Mouse (Mus musculus) ovary, postnatal 14 days (tissue): Measurements from ENCODE around the gene Gpr139.

ENCODE experiments used
- DNase-seq: peaks from one replicate; pipeline ENCODE4 v3.0.0; 2022; ENCODE audit warnings: low spot score

Gene Gpr139

DNA sequence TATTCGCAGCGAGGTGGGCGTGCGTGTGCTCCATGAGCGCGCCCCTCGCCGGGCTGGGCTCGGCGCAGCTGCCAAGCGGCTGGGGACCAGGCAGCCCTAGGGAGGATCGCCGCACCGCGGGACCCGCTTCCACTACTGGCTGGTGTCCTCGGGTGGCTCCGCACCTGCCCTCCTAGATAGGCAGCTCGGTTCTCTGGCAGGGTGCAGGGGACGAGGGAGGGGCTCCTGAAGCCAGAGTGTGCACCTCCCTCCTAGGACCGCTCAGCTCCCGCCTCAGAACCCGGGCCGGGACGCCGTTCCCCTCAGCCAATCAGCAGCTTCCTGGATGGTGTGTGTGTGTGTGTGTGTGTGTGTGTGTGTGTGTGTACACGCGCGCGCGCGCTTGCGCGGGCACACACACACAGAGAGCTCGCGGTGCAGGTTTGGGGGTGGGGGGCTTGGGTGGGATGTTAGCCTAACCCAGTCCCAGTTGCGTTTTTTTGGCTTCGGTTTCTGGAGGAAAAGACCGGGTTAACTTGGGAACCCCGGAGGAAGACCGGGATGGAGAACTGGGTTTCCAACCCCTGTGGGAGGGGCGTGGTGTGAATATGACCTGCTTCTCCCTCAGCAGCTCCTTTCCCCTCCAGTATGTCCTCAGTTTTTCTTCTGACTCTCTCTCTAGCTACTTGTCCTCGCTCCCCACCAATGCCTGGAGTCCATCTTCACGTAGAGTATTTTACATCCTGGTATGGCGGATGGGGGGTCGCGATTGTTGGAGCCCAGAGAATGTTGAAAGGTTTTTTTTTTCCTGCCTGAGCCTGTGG is at the start of gene Gpr139:
Gpr139 (minus strand) TSS at position 263 of the 803 bp plus-strand sequence.
- DNase-seq: no peak

GRCm38 (mm10) chr7:119230971-119231370 is 46.6 kb upstream of the Gpr139 start:
- no peak for DNase-seq

DNA sequence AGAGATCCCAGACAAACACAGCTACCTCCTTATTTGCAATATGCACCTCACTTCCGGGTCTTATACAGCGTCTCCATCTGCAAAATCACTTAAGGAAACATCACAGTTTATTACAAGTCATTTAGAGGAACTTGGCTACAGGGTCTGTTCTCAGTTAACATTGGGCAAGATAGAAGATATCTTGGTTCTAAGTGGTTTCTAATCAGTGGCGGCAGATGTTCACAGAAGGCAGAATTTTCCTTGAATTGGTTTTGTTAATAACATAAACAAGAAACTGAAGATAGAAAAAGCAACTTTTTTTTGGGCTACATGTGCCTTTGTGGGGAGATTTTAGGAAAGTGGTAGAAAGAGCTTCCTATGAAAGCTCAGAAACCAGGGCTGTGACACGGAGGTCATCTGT is 38.3 kb upstream of the Gpr139 start:
- DNase-seq: no peak

DNA sequence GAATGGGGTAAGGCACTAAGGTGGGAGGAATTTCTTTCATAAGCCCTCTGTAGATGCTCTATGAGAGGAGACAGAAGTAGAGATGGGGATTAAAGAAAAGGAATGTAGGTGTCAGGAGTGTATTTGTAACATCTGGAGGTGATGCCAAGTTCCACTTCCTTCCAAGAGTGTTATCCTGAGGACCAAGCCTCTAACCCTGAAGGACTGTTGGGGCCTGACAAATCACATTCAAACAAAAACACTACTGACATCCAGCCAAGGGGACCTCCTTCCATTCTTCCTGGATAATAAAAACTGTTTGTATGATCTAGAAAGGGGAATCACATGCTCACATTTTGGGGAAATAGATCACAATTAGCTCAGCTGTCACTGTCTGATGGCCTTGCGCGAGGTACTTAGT is 34.7 kb upstream of the Gpr139 start:
- DNase-seq: no peak

DNA sequence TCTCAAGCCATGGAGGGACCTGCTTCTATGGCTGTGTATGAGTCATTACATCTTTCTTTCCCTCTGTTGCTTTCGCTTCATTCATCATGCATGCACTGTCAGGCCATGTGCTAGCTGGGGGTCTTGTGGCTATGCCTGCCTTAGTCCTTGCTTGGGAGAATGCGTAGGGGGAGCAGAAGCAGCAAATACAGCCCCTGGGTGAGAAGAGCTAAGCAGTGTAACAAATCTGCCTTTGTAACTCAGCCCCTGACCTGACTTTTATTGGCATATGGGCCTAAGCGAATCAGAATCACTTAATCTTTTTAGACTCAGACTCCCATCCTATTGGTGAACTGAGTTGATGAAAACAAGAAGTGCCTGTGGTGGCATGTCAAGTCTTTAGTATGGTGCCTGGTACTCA is 22.8 kb upstream of the Gpr139 start:
- DNase-seq: no peak

GRCm38 (mm10) chr7:119186374-119186773 is 2.0 kb upstream of the Gpr139 start:
- no peak for DNase-seq

DNA sequence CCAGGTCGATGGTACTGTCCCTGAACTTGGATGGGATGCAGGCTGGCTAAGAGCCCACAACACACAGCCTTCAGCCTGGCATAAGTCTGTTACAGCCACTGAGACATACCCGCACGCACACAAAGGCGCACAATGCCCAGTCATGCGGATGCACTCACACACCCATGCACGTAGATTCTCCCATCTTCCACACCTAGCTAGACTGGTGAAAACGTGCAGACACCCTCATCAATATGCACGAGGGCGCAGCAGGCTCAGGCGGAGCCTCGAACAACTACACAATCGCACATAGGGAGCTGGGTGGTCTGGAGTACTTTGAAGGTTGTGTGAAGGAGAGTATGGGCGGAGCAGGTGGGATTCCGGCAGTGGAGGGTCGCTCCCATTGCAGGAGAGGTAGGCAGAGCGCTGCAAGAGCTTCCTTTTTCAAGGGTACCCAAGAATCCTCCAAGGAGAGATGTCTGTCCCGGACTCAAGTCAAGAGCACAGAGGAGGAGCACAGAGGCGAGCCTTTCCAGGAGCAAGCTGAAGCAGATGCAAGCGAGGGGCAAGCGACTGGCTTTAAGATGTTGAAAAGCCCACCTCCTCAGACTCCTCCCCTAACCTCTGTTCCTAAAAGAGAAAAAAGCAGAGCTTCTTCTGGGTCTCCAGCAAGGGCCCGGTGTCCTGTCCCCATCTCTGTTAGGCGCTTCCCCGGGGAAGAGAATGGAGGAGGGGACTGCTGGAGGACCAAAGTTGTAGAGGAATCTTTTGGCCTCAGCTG is 958 bp upstream of the Gpr139 start:
- no peak for DNase-seq

DNA sequence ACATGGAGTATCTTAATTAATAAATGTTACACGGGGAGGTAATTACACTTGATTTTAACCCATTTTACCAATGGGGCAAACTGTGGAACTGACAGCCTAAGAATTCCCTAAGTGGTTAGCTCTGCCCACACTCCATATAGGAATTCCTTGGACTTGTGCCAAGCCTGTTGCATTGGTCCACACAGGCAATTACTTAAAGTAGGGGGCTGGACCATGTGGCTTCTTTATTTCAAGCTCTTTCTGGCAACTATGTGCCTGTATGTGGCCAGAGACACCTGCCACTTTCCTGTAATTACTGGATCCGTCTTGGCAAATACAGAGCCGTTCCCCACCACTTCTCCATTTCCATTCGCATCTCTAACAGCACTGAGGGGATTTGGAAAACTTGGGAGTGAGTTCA is 3.4 kb downstream of the Gpr139 start:
- no peak for DNase-seq

DNA sequence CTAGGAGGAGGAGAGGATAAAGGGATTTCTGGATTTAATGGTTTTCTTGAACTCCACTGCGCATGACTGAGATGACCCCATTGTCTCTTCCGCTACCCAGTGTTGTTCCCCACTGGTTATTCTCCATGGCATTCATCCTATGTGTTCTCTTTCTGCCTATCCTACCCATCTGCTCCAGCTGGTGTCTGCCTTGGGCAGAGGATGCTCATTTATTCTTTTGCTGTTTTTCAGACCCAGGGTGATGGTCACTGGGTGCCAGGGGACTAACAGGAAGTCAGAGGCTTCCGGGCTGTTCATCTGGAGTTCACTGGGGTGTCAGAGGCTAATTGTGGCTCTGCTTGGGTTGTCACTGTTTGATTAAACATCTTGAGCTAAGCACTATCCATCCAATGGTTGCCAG is 24.4 kb downstream of the Gpr139 start:
- no peak for DNase-seq

DNA sequence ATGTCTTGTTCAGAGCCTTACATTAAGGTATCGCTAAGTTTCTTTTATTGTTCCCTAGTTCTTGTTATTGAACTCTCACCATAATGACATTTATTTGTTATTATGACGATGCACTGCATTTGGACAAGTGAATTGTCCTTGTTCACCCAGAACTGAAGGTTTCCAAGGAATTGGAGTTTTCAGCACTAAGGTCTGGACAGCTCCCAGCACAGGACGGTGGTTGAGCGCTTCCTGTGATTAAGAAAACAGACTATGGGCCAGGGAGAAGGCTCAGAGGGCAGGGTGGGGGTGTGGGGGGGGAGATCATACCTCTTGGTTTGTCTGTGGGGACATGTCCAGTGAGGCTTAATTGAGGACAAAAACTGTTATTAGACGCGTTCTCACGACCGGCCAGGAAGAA is 72.6 kb downstream of the Gpr139 start:
- DNase-seq: peak; percentile 22

GRCm38 (mm10) chr7:119105878-119106277 is 78.5 kb downstream of the Gpr139 start:
- DNase-seq: no peak

GRCm38 (mm10) chr7:119096583-119096982 is 87.8 kb downstream of the Gpr139 start:
- DNase-seq: no peak
